Mouse (Mus musculus): ENCODE measurements at regions not wholly inside any gene's neighbourhood (a gene's known extent, or its start where the extent isn't known, plus 50 kb on each side); places are given as distances from the start of the nearest gene placed in this dataset.
A peak's percentile ranks its signal among the peaks of the same experiment; 100 is the strongest.

DNA sequence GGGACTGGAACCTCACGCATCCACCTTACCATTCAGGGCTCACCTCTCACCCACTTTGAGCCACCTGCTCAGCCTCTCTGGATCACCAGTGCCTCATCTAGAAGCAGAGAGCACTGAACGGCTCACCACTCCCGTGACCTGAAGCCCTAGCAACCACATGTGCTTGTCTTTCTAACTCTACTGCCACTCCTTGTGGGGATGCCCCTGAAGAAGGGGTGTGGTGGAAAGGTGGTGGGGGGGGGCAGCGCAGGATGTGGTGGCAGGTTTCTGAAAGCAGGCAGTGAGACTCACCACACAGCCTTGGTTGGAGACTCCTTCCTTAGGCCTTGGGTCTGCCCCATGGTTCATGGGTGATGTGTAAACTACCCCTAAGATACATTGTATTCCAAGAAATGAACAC, 199.6 kb downstream of the Bcl2l11 start:
- no peaks in the 10 kb centered on the region for H3K79me2 ChIP-seq (ENCODE audit: inconsistent target)
- WGBS (ENCODE audit: missing documents) = 76% methylated on average over 4 of the region's 4 CpGs
- no peaks in the 10 kb centered on the region for H3K36me3 ChIP-seq (ENCODE audit: inconsistent target)
- H3K4me3 ChIP-seq (ENCODE audit: inconsistent target) = no peak overlapping the region
- no peak overlapping the region for H3K27ac ChIP-seq

GRCm38 (mm10) chr2:128330833-128331232, 205.0 kb downstream of the Bcl2l11 start:
- Histone ChIP-seq H3K4me3 (ENCODE audit: inconsistent target) (no peak overlapping the region), H3K79me2 (ENCODE audit: inconsistent target) (no peaks in the 10 kb centered on the region), H3K27ac (no peak overlapping the region), H3K36me3 (ENCODE audit: inconsistent target) (no peaks in the 10 kb centered on the region)
- 93% methylated on average over 9 of the region's 9 CpGs for WGBS (ENCODE audit: missing documents)

DNA sequence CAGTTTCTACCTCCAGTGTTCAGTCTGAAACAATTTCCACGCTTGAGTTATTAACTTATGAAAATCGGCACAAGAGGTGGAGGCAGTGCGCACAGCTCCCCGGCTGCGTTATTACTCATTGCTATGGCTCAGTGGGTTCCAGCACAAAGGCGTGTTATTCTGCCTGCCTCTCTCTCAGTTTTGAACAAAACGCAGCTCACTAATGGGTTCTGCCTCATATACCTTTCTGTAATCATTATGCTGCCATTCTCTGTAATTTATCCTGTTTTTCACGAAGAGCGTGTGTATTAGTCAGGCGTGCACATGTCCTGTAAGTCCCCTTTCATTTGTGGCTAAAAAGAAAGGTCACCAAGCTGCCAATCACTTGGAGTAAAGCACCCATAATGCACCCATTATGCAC, 205.4 kb downstream of the Bcl2l11 start:
- no peaks in the 10 kb centered on the region for H3K36me3 ChIP-seq (ENCODE audit: inconsistent target)
- WGBS (ENCODE audit: missing documents) = 89% methylated on average over 10 of the region's 10 CpGs
- H3K79me2 ChIP-seq (ENCODE audit: inconsistent target) = no peaks in the 10 kb centered on the region
- H3K4me3 ChIP-seq (ENCODE audit: inconsistent target) = no peak overlapping the region
- no peak overlapping the region for H3K27ac ChIP-seq

DNA sequence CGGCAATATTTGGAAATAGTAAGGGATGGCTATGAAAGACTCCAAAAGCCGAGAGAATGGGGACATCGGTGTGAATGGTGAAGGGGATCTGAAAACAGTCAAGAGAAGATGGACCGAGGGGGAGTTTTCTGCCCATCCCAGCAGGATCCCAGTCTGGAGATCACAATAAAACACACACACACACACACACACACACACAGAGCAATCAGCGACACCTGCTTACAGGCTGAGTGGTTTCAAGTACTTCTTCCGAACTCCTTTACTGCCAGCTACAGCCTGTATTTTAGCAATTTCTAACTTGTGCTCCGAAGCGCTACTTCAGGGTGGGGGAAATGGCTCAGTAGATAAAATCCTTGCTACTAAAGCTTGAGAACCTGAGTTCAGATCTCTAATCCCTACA, 205.8 kb downstream of the Bcl2l11 start:
- H3K27ac ChIP-seq = no peak overlapping the region
- 95% methylated on average over 8 of the region's 8 CpGs for WGBS (ENCODE audit: missing documents)
- H3K79me2 ChIP-seq (ENCODE audit: inconsistent target) = no peaks in the 10 kb centered on the region
- no peak overlapping the region for H3K4me3 ChIP-seq (ENCODE audit: inconsistent target)
- H3K36me3 ChIP-seq (ENCODE audit: inconsistent target) = no peaks in the 10 kb centered on the region

DNA sequence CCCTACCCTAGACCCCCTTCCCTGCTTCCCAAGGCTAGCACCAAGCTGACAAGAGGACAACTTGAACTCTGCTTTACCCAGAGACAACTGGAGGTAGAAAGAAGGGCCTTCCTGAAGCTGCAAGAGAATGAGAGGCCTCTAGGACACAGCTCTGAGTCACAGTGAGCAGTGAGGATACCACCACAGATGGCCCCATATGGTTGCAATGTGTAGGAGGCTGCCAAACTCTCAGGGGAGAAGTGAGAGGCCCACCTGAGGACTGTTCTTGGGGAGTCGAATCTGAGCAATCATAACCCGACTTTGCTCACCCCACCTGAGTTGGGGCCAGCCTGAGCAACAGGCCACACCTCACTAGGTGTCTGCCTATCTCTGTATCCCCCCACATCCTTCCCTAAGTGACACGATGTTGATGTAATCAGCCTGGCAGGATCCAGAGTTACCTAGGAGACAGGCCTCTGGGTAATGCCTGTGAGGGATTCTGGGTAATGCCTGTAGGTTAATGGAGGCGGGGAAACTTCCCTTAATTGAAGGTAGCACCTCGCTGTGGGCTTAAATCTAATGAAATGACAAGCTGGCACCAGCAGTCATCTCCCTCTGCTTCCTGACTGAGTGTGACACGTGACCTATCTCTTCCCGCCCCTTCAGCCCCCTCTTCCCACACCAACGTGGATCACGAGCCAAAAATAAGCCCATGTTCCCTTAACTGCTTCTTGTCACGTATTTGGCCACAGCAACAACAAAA, 207.7 kb downstream of the Bcl2l11 start:
- no peak overlapping the region for H3K4me3 ChIP-seq (ENCODE audit: inconsistent target)
- 59% methylated on average over 10 of the region's 10 CpGs for WGBS (ENCODE audit: missing documents)
- no peaks in the 10 kb centered on the region for H3K36me3 ChIP-seq (ENCODE audit: inconsistent target)
- peak overlapping the region; percentile 100 for H3K27ac ChIP-seq
- H3K79me2 ChIP-seq (ENCODE audit: inconsistent target) = no peaks in the 10 kb centered on the region

GRCm38 (mm10) chr2:128334143-128334470, 208.3 kb downstream of the Bcl2l11 start:
- Histone ChIP-seq H3K36me3 (ENCODE audit: inconsistent target) (no peaks in the 10 kb centered on the region), H3K79me2 (ENCODE audit: inconsistent target) (no peaks in the 10 kb centered on the region), H3K4me3 (ENCODE audit: inconsistent target) (no peak overlapping the region), H3K27ac (peak overlapping the region; percentile 100)
- 21% methylated on average over 2 of the region's 2 CpGs for WGBS (ENCODE audit: missing documents)

GRCm38 (mm10) chr2:128334757-128335500, 209.1 kb downstream of the Bcl2l11 start:
- H3K27ac ChIP-seq = peak overlapping the region; percentile 100
- WGBS (ENCODE audit: missing documents) = 85% methylated on average over 5 of the region's 7 CpGs

DNA sequence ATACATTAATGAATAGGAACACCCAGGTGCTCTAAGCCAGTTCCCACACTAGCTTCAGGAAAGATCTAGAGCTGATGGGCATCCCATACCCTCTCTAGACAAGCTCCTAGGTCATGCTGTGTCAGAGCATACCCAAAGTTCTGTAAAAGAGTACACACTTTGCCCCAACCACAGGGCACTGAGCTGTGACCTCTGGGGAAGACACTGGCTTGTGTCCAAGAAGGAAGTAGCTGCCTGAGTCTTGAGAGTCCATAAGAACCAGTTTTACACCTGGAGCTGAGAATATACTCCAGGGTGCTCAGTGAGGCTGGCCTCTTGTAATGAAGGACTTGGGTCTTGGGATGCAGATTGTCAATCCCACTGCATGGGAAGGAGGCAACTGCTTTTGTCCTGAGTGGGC, 211.4 kb downstream of the Bcl2l11 start:
- H3K27ac ChIP-seq = peak overlapping the region; percentile 100
- peaks cover 7% of the 10 kb centered on the region; the same call in 1 of the 2 replicates for H3K79me2 ChIP-seq (ENCODE audit: inconsistent target)
- no peak overlapping the region for H3K4me3 ChIP-seq (ENCODE audit: inconsistent target)
- no peaks in the 10 kb centered on the region for H3K36me3 ChIP-seq (ENCODE audit: inconsistent target)

More at GRCm38 (mm10) chr2:128334757-128335500, 209.1 kb downstream of the Bcl2l11 start:
- Histone ChIP-seq H3K36me3 (ENCODE audit: inconsistent target) (no peaks in the 10 kb centered on the region), H3K79me2 (ENCODE audit: inconsistent target) (no peaks in the 10 kb centered on the region), H3K4me3 (ENCODE audit: inconsistent target) (no peak overlapping the region)

DNA sequence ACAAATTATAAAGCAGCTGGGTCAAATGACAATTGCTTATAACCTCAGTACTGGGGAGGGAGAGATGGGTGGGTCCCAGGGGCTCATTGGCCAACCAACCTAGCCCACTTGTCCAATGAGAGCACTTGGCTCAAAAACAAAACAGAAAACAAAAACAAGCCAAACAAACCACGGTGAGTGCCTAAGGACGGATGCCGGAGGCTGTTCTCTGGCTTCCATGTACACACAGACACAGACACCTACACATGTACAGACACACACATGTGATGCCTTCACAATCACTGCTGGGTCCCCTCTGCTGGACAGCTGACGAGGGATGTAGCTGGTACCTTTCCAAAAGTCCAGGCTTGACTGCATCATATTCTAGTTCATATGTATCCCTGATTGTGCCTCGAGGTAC, 212.0 kb downstream of the Bcl2l11 start:
- no peak overlapping the region for H3K4me3 ChIP-seq (ENCODE audit: inconsistent target)
- H3K27ac ChIP-seq = peak overlapping the region; percentile 100
- 91% methylated on average over 5 of the region's 5 CpGs for WGBS (ENCODE audit: missing documents)
- peaks cover 7% of the 10 kb centered on the region; the same call in 1 of the 2 replicates for H3K79me2 ChIP-seq (ENCODE audit: inconsistent target)
- H3K36me3 ChIP-seq (ENCODE audit: inconsistent target) = no peaks in the 10 kb centered on the region

- H3K79me2 ChIP-seq (ENCODE audit: inconsistent target) = peaks cover 7% of the 10 kb centered on the region; the same call in 1 of the 2 replicates
- peak overlapping the region; percentile 100 for H3K27ac ChIP-seq
- 21% methylated on average over 4 of the region's 4 CpGs for WGBS (ENCODE audit: missing documents)
- H3K36me3 ChIP-seq (ENCODE audit: inconsistent target) = no peaks in the 10 kb centered on the region
- no peak overlapping the region for H3K4me3 ChIP-seq (ENCODE audit: inconsistent target)
These were observed 212.6 kb downstream of the Bcl2l11 start for GRCm38 (mm10) chr2:128338474-128338873.

DNA sequence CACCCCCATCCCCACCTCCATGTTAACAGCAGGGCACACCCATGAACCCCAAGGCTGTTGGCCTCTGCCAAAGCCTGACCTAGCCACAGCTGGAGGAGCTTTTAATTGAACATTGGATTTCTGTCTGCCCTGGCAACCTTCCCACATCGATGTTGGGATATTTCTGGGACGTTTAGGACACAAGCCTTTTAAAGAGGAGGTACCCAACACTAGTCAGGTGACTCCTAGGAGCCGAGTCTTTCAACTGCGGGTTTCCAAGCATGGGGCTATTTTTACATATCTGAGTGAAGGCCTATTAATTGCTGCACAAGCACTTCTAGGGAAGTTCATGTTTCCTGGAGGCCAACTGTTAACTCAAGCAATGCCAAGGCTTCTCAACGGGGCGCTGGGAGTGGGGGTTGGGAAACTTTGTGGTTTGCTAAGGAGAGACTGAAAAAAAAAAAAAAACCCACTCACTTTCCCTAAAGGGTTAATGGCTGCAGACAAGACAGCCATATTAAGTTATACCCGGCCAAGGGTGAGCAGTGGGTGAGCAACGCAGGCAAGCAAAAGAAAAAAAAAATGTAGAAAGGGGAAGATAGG, 213.3 kb downstream of the Bcl2l11 start:
- Histone ChIP-seq H3K27ac (peak overlapping the region; percentile 100), H3K36me3 (ENCODE audit: inconsistent target) (no peaks in the 10 kb centered on the region), H3K4me3 (ENCODE audit: inconsistent target) (no peak overlapping the region), H3K79me2 (ENCODE audit: inconsistent target) (peaks cover 7% of the 10 kb centered on the region; the same call in 1 of the 2 replicates)
- WGBS (ENCODE audit: missing documents) = under 1% methylated on average over 8 of the region's 8 CpGs

GRCm38 (mm10) chr2:128339643-128340487, 214.0 kb downstream of the Bcl2l11 start:
- Histone ChIP-seq H3K27ac (peak overlapping the region; percentile 100), H3K36me3 (ENCODE audit: inconsistent target) (no peaks in the 10 kb centered on the region), H3K79me2 (ENCODE audit: inconsistent target) (peaks cover 7% of the 10 kb centered on the region; the same call in 1 of the 2 replicates), H3K4me3 (ENCODE audit: inconsistent target) (no peak overlapping the region)
- 27% methylated on average over 18 of the region's 19 CpGs for WGBS (ENCODE audit: missing documents)

DNA sequence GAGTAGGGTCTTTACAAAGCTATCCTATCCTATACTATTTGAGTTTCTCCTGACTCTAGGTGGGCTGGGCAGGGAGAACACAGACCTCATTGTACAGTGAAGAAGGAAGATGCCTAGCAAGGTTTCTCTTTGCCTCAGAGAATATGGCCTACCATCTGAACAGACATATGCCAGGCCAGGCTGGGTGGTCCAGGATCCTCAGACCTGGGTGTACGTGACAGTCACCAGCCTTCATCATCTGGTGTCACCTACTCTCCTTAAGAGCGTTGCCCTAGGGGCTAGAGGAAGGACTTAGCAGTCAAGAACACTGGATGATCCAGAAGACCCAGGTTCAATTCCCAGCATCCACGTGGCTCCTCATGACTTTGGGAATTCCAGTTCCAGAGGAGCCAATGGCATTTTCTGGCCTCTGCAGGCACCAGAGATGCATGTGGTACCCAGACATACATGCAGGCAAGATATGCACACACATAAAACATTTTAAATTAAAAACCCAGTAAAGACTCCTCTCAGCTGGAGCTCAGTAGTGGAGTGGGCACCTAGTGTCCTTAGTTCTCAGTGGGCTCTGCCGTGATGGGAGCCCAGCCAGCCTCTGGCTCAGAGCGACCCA, 214.9 kb downstream of the Bcl2l11 start:
- Histone ChIP-seq H3K4me3 (ENCODE audit: inconsistent target) (no peak overlapping the region), H3K27ac (peak overlapping the region; percentile 100), H3K36me3 (ENCODE audit: inconsistent target) (no peaks in the 10 kb centered on the region), H3K79me2 (ENCODE audit: inconsistent target) (peaks cover 7% of the 10 kb centered on the region; the same call in 1 of the 2 replicates)
- WGBS (ENCODE audit: missing documents) = 95% methylated on average over 5 of the region's 5 CpGs

GRCm38 (mm10) chr2:128342212-128342611, 216.4 kb downstream of the Bcl2l11 start:
- Histone ChIP-seq H3K27ac (peak overlapping the region; percentile 70), H3K36me3 (ENCODE audit: inconsistent target) (no peaks in the 10 kb centered on the region), H3K4me3 (ENCODE audit: inconsistent target) (no peak overlapping the region), H3K79me2 (ENCODE audit: inconsistent target) (peaks cover 7% of the 10 kb centered on the region; the same call in 1 of the 2 replicates)
- WGBS (ENCODE audit: missing documents) = 6% methylated on average over 9 of the region's 9 CpGs

Data from macrophage (primary cell).